Mouse (Mus musculus) MEL (cell line): ENCODE data around the gene Col15a1. TPM values are rescaled to one million over a fixed set of nuclear protein-coding genes. Genes with fewer than 3 reads are reported as not detected.
A peak's percentile ranks its signal among the peaks of the same experiment; 100 is the strongest.

ENCODE experiments used
- DNase-seq: peaks from one replicate; pipeline ENCODE4 v3.0.0; 2011; ENCODE audit warnings: low read depth, low spot score
- H3K27ac ChIP-seq: 2 replicates; pipeline ENCODE4 v1.5.1; 2012; ENCODE audit warnings: low read depth, mild to moderate bottlenecking, control low read depth, low read length, moderate library complexity; ENCODE audit not compliant: control insufficient read depth
- H3K27me3 ChIP-seq, 2 experiments: fragments of 150-350 bp in 1 of 2; sonication (generic) in 1 of 2; 2 replicates each; pipeline ENCODE4 v1.6.1; 2012; ENCODE audit warnings: low read length in 2 of 2, mild to moderate bottlenecking in 2 of 2, improper control_type of control experiment in 1 of 2, moderate library complexity in 1 of 2; ENCODE audit not compliant: insufficient read depth in 2 of 2, control insufficient read depth in 1 of 2
- H3K36me3 ChIP-seq, 2 experiments: 2 replicates each; pipeline ENCODE4 v1.6.1; 2012 to 2014; ENCODE audit warnings: low read length in 2 of 2, improper control_type of control experiment in 1 of 2, inconsistent platforms in 1 of 2, mild to moderate bottlenecking in 1 of 2; ENCODE audit not compliant: insufficient read depth in 2 of 2, control insufficient read depth in 1 of 2
- H3K4me1 ChIP-seq, 2 experiments: fragments of 150-350 bp in 1 of 2; sonication (generic) in 1 of 2; 2 replicates each; pipeline ENCODE4 v1.6.1; 2012; ENCODE audit warnings: low read length in 2 of 2, improper control_type of control experiment in 1 of 2, mild to moderate bottlenecking in 1 of 2; ENCODE audit not compliant: insufficient read depth in 2 of 2, control insufficient read depth in 1 of 2
- H3K4me3 ChIP-seq, 2 experiments: fragments of 150-350 bp in 1 of 2; sonication (generic) in 1 of 2; 2 replicates each; pipeline ENCODE4 v1.5.1; 2012; ENCODE audit warnings: low read depth in 2 of 2, low read length in 2 of 2, mild to moderate bottlenecking in 2 of 2, moderate library complexity in 2 of 2, control low read depth in 1 of 2, improper control_type of control experiment in 1 of 2; ENCODE audit not compliant: control insufficient read depth in 1 of 2, insufficient read depth in 1 of 2
- H3K79me2 ChIP-seq: 2 replicates; pipeline ENCODE4 v1.6.1; 2012; ENCODE audit warnings: mild to moderate bottlenecking, low read length, moderate library complexity; ENCODE audit not compliant: control insufficient read depth, poor library complexity, insufficient read depth
- H3K9ac ChIP-seq: 2 replicates; pipeline ENCODE4 v1.6.1; 2012; ENCODE audit warnings: low read depth, mild to moderate bottlenecking, control low read depth, low read length, moderate library complexity; ENCODE audit not compliant: control insufficient read depth, poor library complexity, severe bottlenecking
- H3K9me3 ChIP-seq: fragments of 150-350 bp; sonication (generic); replicated peaks from 2 replicates; pipeline ENCODE4 v1.6.1; 2012; ENCODE audit warnings: mild to moderate bottlenecking, low read length, improper control_type of control experiment, moderate library complexity; ENCODE audit not compliant: insufficient read depth
- BHLHE40 ChIP-seq: IDR thresholded peaks from 2 replicates; pipeline ENCODE4 v1.6.1; 2012; ENCODE audit warnings: low read depth, mild to moderate bottlenecking, inconsistent platforms, low read length, improper control_type of control experiment, borderline replicate concordance
- CHD1 ChIP-seq: IDR thresholded peaks from 2 replicates; pipeline ENCODE4 v1.6.1; 2012; ENCODE audit warnings: low read depth, mild to moderate bottlenecking, inconsistent platforms, low read length, improper control_type of control experiment
- ELF1 ChIP-seq: IDR thresholded peaks from 2 replicates; pipeline ENCODE4 v1.6.1; 2014; ENCODE audit warnings: low read depth, mild to moderate bottlenecking, inconsistent platforms, low read length, improper control_type of control experiment, moderate library complexity
- EP300 ChIP-seq, 2 experiments: IDR thresholded peaks; 2 replicates each; pipeline ENCODE4 v1.6.1; 2011; ENCODE audit warnings: improper control_type of control experiment in 2 of 2, low read length in 2 of 2, low read depth in 1 of 2, mild to moderate bottlenecking in 1 of 2
- ETS1 ChIP-seq: IDR thresholded peaks from 2 replicates; pipeline ENCODE4 v1.6.1; 2012; ENCODE audit warnings: low read depth, mild to moderate bottlenecking, inconsistent platforms, low read length, improper control_type of control experiment, moderate library complexity
- JUND ChIP-seq: IDR thresholded peaks from 2 replicates; pipeline ENCODE4 v1.6.1; 2011; ENCODE audit warnings: low read depth, mild to moderate bottlenecking, improper control_type of control experiment, low read length
- MAFK ChIP-seq: IDR thresholded peaks from 2 replicates; pipeline ENCODE4 v1.6.1; 2011; ENCODE audit warnings: low read depth, mild to moderate bottlenecking, low read length, improper control_type of control experiment, borderline replicate concordance
- MAX ChIP-seq: IDR thresholded peaks from 2 replicates; pipeline ENCODE4 v1.6.1; 2011; ENCODE audit warnings: low read length, improper control_type of control experiment
- MAZ ChIP-seq: IDR thresholded peaks from 2 replicates; pipeline ENCODE4 v1.6.1; 2012; ENCODE audit warnings: low read depth, mild to moderate bottlenecking, inconsistent platforms, low read length, improper control_type of control experiment
- MEF2A ChIP-seq: IDR thresholded peaks from 2 replicates; pipeline ENCODE4 v1.6.1; 2014; ENCODE audit warnings: low read depth, mild to moderate bottlenecking, inconsistent platforms, low read length, improper control_type of control experiment; ENCODE audit not compliant: poor library complexity, insufficient replicate concordance, severe bottlenecking; ENCODE audit errors: extremely low read depth
- MYC ChIP-seq: IDR thresholded peaks from 2 replicates; pipeline ENCODE4 v1.6.1; 2011; ENCODE audit warnings: low read depth, mild to moderate bottlenecking, low read length, improper control_type of control experiment, moderate library complexity
- NELFE ChIP-seq: IDR thresholded peaks from 2 replicates; pipeline ENCODE4 v1.6.1; 2011; ENCODE audit warnings: low read depth, low read length, improper control_type of control experiment
- RCOR1 ChIP-seq: IDR thresholded peaks from 2 replicates; pipeline ENCODE4 v1.6.1; 2012; ENCODE audit warnings: low read depth, mild to moderate bottlenecking, inconsistent platforms, low read length, improper control_type of control experiment
- SIN3A ChIP-seq: IDR thresholded peaks from 2 replicates; pipeline ENCODE4 v1.6.1; 2012; ENCODE audit warnings: low read length, improper control_type of control experiment, inconsistent platforms
- SMC3 ChIP-seq: IDR thresholded peaks from 2 replicates; pipeline ENCODE4 v1.6.1; 2011; ENCODE audit warnings: low read depth, low read length, improper control_type of control experiment
- USF1 ChIP-seq: IDR thresholded peaks from 2 replicates; pipeline ENCODE4 v1.6.1; 2014; ENCODE audit warnings: low read depth, mild to moderate bottlenecking, inconsistent platforms, low read length, improper control_type of control experiment, moderate library complexity
- ZC3H11A ChIP-seq: IDR thresholded peaks from 2 replicates; pipeline ENCODE4 v1.6.1; 2012; ENCODE audit warnings: low read depth, mild to moderate bottlenecking, inconsistent platforms, low read length, improper control_type of control experiment
- ZKSCAN1 ChIP-seq: IDR thresholded peaks from 2 replicates; pipeline ENCODE4 v1.6.1; 2012; ENCODE audit warnings: low read depth, mild to moderate bottlenecking, inconsistent platforms, low read length, improper control_type of control experiment, moderate library complexity
- ZMIZ1 ChIP-seq: IDR thresholded peaks from 2 replicates; pipeline ENCODE4 v1.6.1; 2012; ENCODE audit warnings: low read depth, mild to moderate bottlenecking, inconsistent platforms, low read length, improper control_type of control experiment, moderate library complexity
- polyA plus RNA-seq, 2 experiments: library from polyadenylated mRNA; stranded (reverse) in 1 of 2; unstranded in 1 of 2; fragments of >175 nt in 1 of 2; fragments of >200 nt in 1 of 2; gene quantifications; 2 replicates each; pipeline versions ENCODE4 v1.2.1 to v1.2.4; 2012; ENCODE audit warnings: low replicate concordance in 2 of 2, low read depth in 1 of 2; ENCODE audit not compliant: insufficient read length in 2 of 2, insufficient read depth in 1 of 2, missing spikeins in 1 of 2
- total RNA-seq: library from RNA; depleted of rRNA; stranded (reverse); fragments of 300-350 nt; gene quantifications from 2 replicates; pipeline ENCODE4 v1.2.3, GENCODE M21; 2012

Col15a1 gene
- total and polyA plus RNA-seq, 3 experiments = 2.2 to 2.6 TPM; not detected in 1

DNA sequence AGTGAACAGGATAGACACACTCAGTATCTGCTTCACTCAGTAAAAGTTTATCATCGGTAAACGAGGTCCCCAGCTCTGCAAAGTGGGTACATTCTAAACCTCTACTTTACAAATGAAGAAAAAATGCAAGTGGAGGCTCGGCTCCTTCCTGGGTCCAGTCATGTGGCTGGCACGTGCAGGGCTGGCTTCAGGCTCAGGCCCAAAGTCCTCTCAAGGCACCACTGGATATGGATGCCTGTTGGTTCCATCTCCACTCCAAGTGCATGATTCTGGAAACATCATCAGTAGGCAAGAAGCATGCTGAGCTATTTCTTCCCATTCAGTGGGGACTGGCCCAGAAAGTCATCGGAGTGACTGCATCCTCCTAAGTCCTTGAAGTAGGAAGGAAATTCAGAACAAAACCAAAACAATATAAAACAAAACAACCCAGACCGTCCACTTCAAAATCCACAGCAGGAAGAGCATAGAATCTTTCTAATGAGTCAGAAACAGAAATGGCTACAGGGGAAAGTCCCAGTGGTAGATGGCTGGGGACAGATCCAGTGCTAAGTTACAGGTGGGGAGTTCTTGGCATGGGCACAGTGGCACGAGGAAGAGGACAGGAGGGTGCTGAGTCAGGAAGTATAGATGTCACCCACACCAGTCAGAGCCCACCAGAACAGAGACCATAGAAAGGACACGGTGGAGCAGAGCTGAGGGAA lies 105.9 kb downstream of the Col15a1 start:
- TF ChIP-seq ZKSCAN1 (no peak), ZMIZ1 (no peak), SMC3 (no peak), MEF2A (no peak), MAFK (no peak)
- TF ChIP-seq, all 39 proteins: peak for 0
- H3K79me2 ChIP-seq = no peaks in the 10 kb centered on the region
- no peak overlapping the region for H3K9ac ChIP-seq
- H3K4me3 ChIP-seq = no peak overlapping the region
- no peaks in the 10 kb centered on the region for H3K9me3 ChIP-seq
- H3K27me3 ChIP-seq = no peaks in the 10 kb centered on the region
- peaks cover 0 to 25% of the 10 kb centered on the region in 2 experiments; a peak in 2 of 4 replicates for H3K36me3 ChIP-seq
- no peak overlapping the region for H3K27ac ChIP-seq
- peaks cover 19 to 33% of the 10 kb centered on the region in 2 experiments for H3K4me1 ChIP-seq
- DNase-seq = no peak

DNA sequence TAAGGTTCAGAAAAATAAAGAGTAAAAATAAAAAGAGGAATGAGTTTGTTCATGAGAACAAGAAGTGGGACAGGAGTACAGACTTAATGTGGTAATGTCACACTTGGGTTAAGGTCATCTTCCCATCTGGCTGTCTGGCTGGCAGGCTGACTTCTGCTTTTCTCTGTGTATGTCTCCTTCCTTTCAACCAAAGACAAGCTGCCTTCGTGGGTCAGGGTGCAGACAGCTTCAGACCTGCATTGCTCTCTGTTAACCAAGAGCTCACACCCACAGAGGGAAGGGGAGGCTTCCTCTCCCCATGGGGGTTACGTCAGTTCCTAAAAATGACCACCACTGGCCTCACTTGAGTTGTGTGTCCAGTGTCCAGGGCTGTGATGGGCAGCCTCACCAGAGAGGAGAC lies 107.5 kb downstream of the Col15a1 start:
- Histone ChIP-seq H3K27me3 (no peaks in the 10 kb centered on the region), H3K4me3 (no peak overlapping the region), H3K36me3 (peaks cover 0 to 22% of the 10 kb centered on the region in 2 experiments; a peak in 2 of 4 replicates), H3K9ac (no peak overlapping the region), H3K9me3 (no peaks in the 10 kb centered on the region), H3K27ac (no peak overlapping the region), H3K79me2 (no peaks in the 10 kb centered on the region), H3K4me1 (peaks cover 15 to 38% of the 10 kb centered on the region in 2 experiments)
- TF ChIP-seq EP300 (IDR thresholded peaks at IDR 0.05; ENCODE audit: low read depth in 1 of 2, low read length in 2 of 2) (peak in 1 of 2 experiments; percentile 57; a peak in 2 of 4 replicates), RCOR1 (0 out of 2 replicates have a peak, but pooled peaks have one; percentile 22), ETS1 (peak; percentile 50; the same call in 1 of the 2 replicates), ZKSCAN1 (no peak)
- DNase-seq = peak; percentile 73

DNA sequence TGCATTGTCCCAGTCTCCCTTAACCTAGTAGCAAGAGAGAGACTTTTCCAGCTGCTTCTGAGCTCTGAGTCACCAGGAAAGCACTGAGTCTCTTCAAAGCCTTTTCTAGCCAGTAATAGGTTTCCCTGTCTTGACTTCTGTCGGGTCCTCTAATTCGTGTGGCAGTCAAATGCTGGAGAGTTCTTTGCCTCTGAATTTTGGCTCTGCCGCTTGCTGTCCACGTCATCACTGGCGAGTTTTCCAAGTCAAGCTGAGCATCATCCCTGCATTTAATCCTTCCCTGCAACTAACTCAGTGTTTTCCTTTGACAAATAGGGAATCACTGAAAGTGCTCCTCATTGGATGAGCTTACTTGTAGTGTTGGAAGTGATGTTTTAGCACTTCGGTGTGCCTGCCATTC lies 108.5 kb downstream of the Col15a1 start:
- Histone ChIP-seq H3K9me3 (no peaks in the 10 kb centered on the region), H3K36me3 (peaks cover 0 to 14% of the 10 kb centered on the region in 2 experiments; a peak in 2 of 4 replicates), H3K4me1 (peaks cover 8 to 31% of the 10 kb centered on the region in 2 experiments), H3K27me3 (no peaks in the 10 kb centered on the region), H3K79me2 (no peaks in the 10 kb centered on the region), H3K27ac (no peak overlapping the region), H3K4me3 (no peak overlapping the region)
- no peak for DNase-seq
- TF ChIP-seq CHD1 (no peak), MYC (no peak), JUND (no peak), ZKSCAN1 (no peak), USF1 (no peak), BHLHE40 (no peak), NELFE (no peak), ELF1 (no peak), SIN3A (no peak), MEF2A (no peak), MAX (no peak), ZC3H11A (no peak), MAZ (no peak)
- TF ChIP-seq, all 39 proteins: peak for 0
- H3K9ac ChIP-seq = no peak overlapping the region
